Mouse (Mus musculus) intestine, embryonic 14.5 days (tissue): ENCODE data around the gene Satb2. TPM values are rescaled to one million over a fixed set of nuclear protein-coding genes. Genes with fewer than 3 reads are reported as not detected.
A peak's percentile ranks its signal among the peaks of the same experiment; 100 is the strongest.

Experiments
- ATAC-seq: fragments of 200-750 bp; cut with Nextera tagmentation; replicated peaks from 2 replicates; pipeline ENCODE4 v1.8.0; 2017; ENCODE audit warnings: low read depth, moderate number of reproducible peaks, moderate TSS enrichment, moderate library complexity; ENCODE audit not compliant: low FRiP score, low TSS enrichment
- DNase-seq: peaks from one replicate; pipeline ENCODE4 v3.0.0-alpha.2; 2018; ENCODE audit warnings: low spot score
- H3K27ac ChIP-seq: fragments of 300-500 bp; sonication (generic); 2 replicates; pipeline ENCODE4 v1.5.1; 2014; ENCODE audit warnings: low read depth, mild to moderate bottlenecking, control low read depth
- H3K27me3 ChIP-seq: fragments of 300-500 bp; sonication (generic); replicated peaks from 2 replicates; pipeline ENCODE4 v1.6.1; 2014; ENCODE audit warnings: low read length, control low read depth; ENCODE audit not compliant: control insufficient read depth, insufficient read depth
- H3K36me3 ChIP-seq: fragments of 300-500 bp; sonication (generic); 2 replicates; pipeline ENCODE4 v1.6.1; 2014; ENCODE audit warnings: low read length, control low read depth; ENCODE audit not compliant: control insufficient read depth, insufficient read depth
- H3K4me1 ChIP-seq: fragments of 300-500 bp; sonication (generic); replicated peaks from 2 replicates; pipeline ENCODE4 v1.6.1; 2014; ENCODE audit warnings: low read length, control low read depth, mixed read lengths; ENCODE audit not compliant: control insufficient read depth, insufficient read depth
- H3K4me2 ChIP-seq: fragments of 300-500 bp; sonication (generic); 2 replicates; pipeline ENCODE4 v1.6.1; 2014; ENCODE audit warnings: low read length
- H3K4me3 ChIP-seq: fragments of 300-500 bp; sonication (generic); 2 replicates; pipeline ENCODE4 v1.5.1; 2014; ENCODE audit warnings: low read depth, low read length, control low read depth, mixed read lengths
- H3K9ac ChIP-seq: fragments of 300-500 bp; sonication (generic); 2 replicates; pipeline ENCODE4 v1.6.1; 2014; ENCODE audit warnings: mild to moderate bottlenecking, low read length
- H3K9me3 ChIP-seq: fragments of 300-500 bp; sonication (generic); 2 replicates; pipeline ENCODE4 v1.6.1; 2016; ENCODE audit warnings: low read length, control low read depth; ENCODE audit not compliant: control insufficient read depth
- WGBS: fragments of 180-500 bp; shearing (Covaris S2); extraction: QIAGEN DNeasy Blood & Tissue Kit; methylation state at CpG from one replicate; pipeline ENCODE4 v1.1.7; 2014; 5-methylcytosine and 5-hydroxymethylcytosine counted together
- polyA plus RNA-seq: library from polyadenylated mRNA; unstranded; fragments of >200 nt; fragmentation: Nextera tagmentation; extraction: Ambion mirVana; gene quantifications from 2 replicates; pipeline ENCODE4 v1.2.1, GENCODE M21; 2014

Gene Satb2
- polyA plus RNA-seq, 1 experiment from 2014 or later = 4.3 TPM

- H3K4me3 ChIP-seq = no peak overlapping the region
- H3K27me3 ChIP-seq = no peaks in the 10 kb centered on the region
- H3K9ac ChIP-seq = no peak overlapping the region
- 92% methylated on average over 9 of the region's 9 CpGs for WGBS
- ATAC-seq (no peak), DNase-seq (no peak)
- no peaks in the 10 kb centered on the region for H3K9me3 ChIP-seq
- H3K4me2 ChIP-seq = no peak overlapping the region
- H3K36me3 ChIP-seq = no peaks in the 10 kb centered on the region
- no peaks in the 10 kb centered on the region for H3K4me1 ChIP-seq
- H3K27ac ChIP-seq = no peak overlapping the region
These were observed 132.1 kb downstream of the Satb2 start for GRCm38 (mm10) chr1:56846358-56846757.

- H3K4me3 ChIP-seq = no peak overlapping the region
- H3K27ac ChIP-seq = no peak overlapping the region
- ATAC-seq = no peak
- no peak overlapping the region for H3K9ac ChIP-seq
- WGBS = 81% methylated on average over 8 of the region's 8 CpGs
- no peaks in the 10 kb centered on the region for H3K9me3 ChIP-seq
- no peaks in the 10 kb centered on the region for H3K27me3 ChIP-seq
- no peak overlapping the region for H3K4me2 ChIP-seq
- H3K4me1 ChIP-seq = no peaks in the 10 kb centered on the region
- DNase-seq = no peak
- no peaks in the 10 kb centered on the region for H3K36me3 ChIP-seq
These were observed 132.8 kb downstream of the Satb2 start for GRCm38 (mm10) chr1:56845523-56846118.

GRCm38 (mm10) chr1:56844551-56845330, 133.7 kb downstream of the Satb2 start:
- H3K9ac ChIP-seq = no peak overlapping the region
- no peak overlapping the region for H3K4me2 ChIP-seq
- no peaks in the 10 kb centered on the region for H3K36me3 ChIP-seq
- H3K27ac ChIP-seq = no peak overlapping the region
- WGBS = 26% methylated on average over 10 of the region's 10 CpGs
- H3K4me3 ChIP-seq = no peak overlapping the region
- no peaks in the 10 kb centered on the region for H3K4me1 ChIP-seq
- ATAC-seq (no peak), DNase-seq (no peak)
- H3K9me3 ChIP-seq = no peaks in the 10 kb centered on the region
- no peaks in the 10 kb centered on the region for H3K27me3 ChIP-seq

GRCm38 (mm10) chr1:56838901-56839300, 139.5 kb downstream of the Satb2 start:
- no peak for ATAC-seq
- Histone ChIP-seq H3K9ac (no peak overlapping the region), H3K9me3 (no peaks in the 10 kb centered on the region), H3K4me1 (no peaks in the 10 kb centered on the region), H3K36me3 (no peaks in the 10 kb centered on the region), H3K4me2 (no peak overlapping the region), H3K4me3 (no peak overlapping the region), H3K27ac (no peak overlapping the region), H3K27me3 (no peaks in the 10 kb centered on the region)
- DNase-seq = peak; percentile 53
- WGBS = 33% methylated on average over 1 of the region's 1 CpGs

GRCm38 (mm10) chr1:56833984-56834900, 144.2 kb downstream of the Satb2 start:
- no peak overlapping the region for H3K27ac ChIP-seq
- H3K4me3 ChIP-seq = no peak overlapping the region
- WGBS = 73% methylated on average over 6 of the region's 6 CpGs
- H3K36me3 ChIP-seq = no peaks in the 10 kb centered on the region
- H3K4me2 ChIP-seq = no peak overlapping the region
- DNase-seq (no peak), ATAC-seq (no peak)
- no peaks in the 10 kb centered on the region for H3K9me3 ChIP-seq
- no peaks in the 10 kb centered on the region for H3K4me1 ChIP-seq
- H3K27me3 ChIP-seq = no peaks in the 10 kb centered on the region
- no peak overlapping the region for H3K9ac ChIP-seq

GRCm38 (mm10) chr1:56833307-56833706, 145.1 kb downstream of the Satb2 start:
- no peaks in the 10 kb centered on the region for H3K27me3 ChIP-seq
- no peaks in the 10 kb centered on the region for H3K4me1 ChIP-seq
- ATAC-seq (no peak), DNase-seq (no peak)
- no peaks in the 10 kb centered on the region for H3K36me3 ChIP-seq
- no peak overlapping the region for H3K27ac ChIP-seq
- H3K4me3 ChIP-seq = no peak overlapping the region
- no peak overlapping the region for H3K4me2 ChIP-seq
- H3K9ac ChIP-seq = no peak overlapping the region
- H3K9me3 ChIP-seq = no peaks in the 10 kb centered on the region
- 40% methylated on average over 6 of the region's 6 CpGs for WGBS

GRCm38 (mm10) chr1:56832738-56833137, 145.7 kb downstream of the Satb2 start:
- DNase-seq = no peak
- H3K36me3 ChIP-seq = no peaks in the 10 kb centered on the region
- no peak for ATAC-seq
- no peak overlapping the region for H3K27ac ChIP-seq
- no peak overlapping the region for H3K4me3 ChIP-seq
- no peaks in the 10 kb centered on the region for H3K27me3 ChIP-seq
- no peak overlapping the region for H3K4me2 ChIP-seq
- no peak overlapping the region for H3K9ac ChIP-seq
- no peaks in the 10 kb centered on the region for H3K9me3 ChIP-seq
- H3K4me1 ChIP-seq = no peaks in the 10 kb centered on the region
- WGBS = 84% methylated on average over 8 of the region's 8 CpGs

- no peak overlapping the region for H3K4me2 ChIP-seq
- DNase-seq (no peak), ATAC-seq (no peak)
- H3K4me1 ChIP-seq = no peaks in the 10 kb centered on the region
- H3K4me3 ChIP-seq = no peak overlapping the region
- H3K9me3 ChIP-seq = no peaks in the 10 kb centered on the region
- no peaks in the 10 kb centered on the region for H3K36me3 ChIP-seq
- WGBS = 88% methylated on average over 5 of the region's 5 CpGs
- H3K27me3 ChIP-seq = no peaks in the 10 kb centered on the region
- no peak overlapping the region for H3K27ac ChIP-seq
- no peak overlapping the region for H3K9ac ChIP-seq
These were observed 155.7 kb downstream of the Satb2 start for GRCm38 (mm10) chr1:56822735-56823134.
